Mouse (Mus musculus) CH12.LX (cell line): ENCODE measurements around the gene Nrd1. TPM values are rescaled to one million over a fixed set of nuclear protein-coding genes. Genes with fewer than 3 reads are reported as not detected.

Source experiments
- DNase-seq: peaks from one replicate; pipeline ENCODE4 v3.0.0-alpha.2; 2013; ENCODE audit errors: extremely low read depth
- H3K27ac ChIP-seq: 2 replicates; pipeline ENCODE4 v1.5.1; 2012; ENCODE audit warnings: low read depth, mild to moderate bottlenecking, control low read depth, moderate library complexity; ENCODE audit not compliant: insufficient read depth
- H3K27me3 ChIP-seq: replicated peaks from 2 replicates; pipeline ENCODE3; 2012; ENCODE audit warnings: inconsistent platforms
- H3K36me3 ChIP-seq, 2 experiments: replicated peaks in 1 of 2; 2 replicates each; pipeline versions ENCODE3 to v1.6.1; 2012; ENCODE audit warnings: inconsistent platforms in 1 of 2, low read length in 1 of 2, mild to moderate bottlenecking in 1 of 2, mixed read lengths in 1 of 2, moderate library complexity in 1 of 2; ENCODE audit not compliant: control insufficient read depth in 1 of 2, insufficient read depth in 1 of 2
- H3K4me1 ChIP-seq, 2 experiments: 2 replicates each; pipeline ENCODE4 v1.6.1; 2012; ENCODE audit warnings: inconsistent platforms in 1 of 2, moderate library complexity in 1 of 2; ENCODE audit not compliant: insufficient read depth in 2 of 2, control insufficient read depth in 1 of 2
- H3K4me2 ChIP-seq: 2 replicates; pipeline ENCODE4 v1.6.1; 2012; ENCODE audit warnings: low read depth, mild to moderate bottlenecking, control low read depth; ENCODE audit not compliant: poor library complexity, insufficient read depth, severe bottlenecking
- H3K4me3 ChIP-seq, 3 experiments: fragments of 150-350 bp in 1 of 3; sonication (generic) in 1 of 3; replicated peaks in 1 of 3; 2 replicates each; pipeline versions ENCODE3 to v1.5.1; 2011 to 2012; ENCODE audit warnings: low read depth in 2 of 3, low read length in 2 of 3, mild to moderate bottlenecking in 2 of 3, moderate library complexity in 2 of 3, control low read depth in 1 of 3, improper control_type of control experiment in 1 of 3, inconsistent platforms in 1 of 3, mixed read lengths in 1 of 3; ENCODE audit not compliant: poor library complexity in 1 of 3
- H3K79me2 ChIP-seq: replicated peaks from 2 replicates; pipeline ENCODE4 v1.6.1; 2012; ENCODE audit warnings: mild to moderate bottlenecking, moderate library complexity; ENCODE audit not compliant: control insufficient read depth, poor library complexity, insufficient read depth, severe bottlenecking; ENCODE audit errors: extremely low read depth
- H3K9ac ChIP-seq: 2 replicates; pipeline ENCODE4 v1.6.1; 2012; ENCODE audit warnings: low read depth, mild to moderate bottlenecking, control low read depth, moderate library complexity; ENCODE audit not compliant: insufficient read depth
- H3K9me3 ChIP-seq: replicated peaks from 2 replicates; pipeline ENCODE3; 2012; ENCODE audit warnings: low read length, inconsistent platforms, mixed read lengths
- BHLHE40 ChIP-seq: IDR thresholded peaks from 2 replicates; pipeline ENCODE4 v1.6.1; 2011; ENCODE audit warnings: mild to moderate bottlenecking, low read depth, low read length, improper control_type of control experiment
- CHD1 ChIP-seq: IDR thresholded peaks from 2 replicates; pipeline ENCODE4 v1.6.1; 2012; ENCODE audit warnings: low read depth, low read length, improper control_type of control experiment, inconsistent platforms
- CTCF ChIP-seq, 2 experiments: IDR thresholded peaks in 1 of 2; conservative IDR thresholded peaks in 1 of 2; 2 replicates each; pipeline ENCODE4 v1.5.1; 2011 to 2012; ENCODE audit warnings: low read depth in 2 of 2, low read length in 2 of 2, improper control_type of control experiment in 1 of 2, inconsistent platforms in 1 of 2, mild to moderate bottlenecking in 1 of 2, moderate library complexity in 1 of 2
- ETS1 ChIP-seq: conservative IDR thresholded peaks from 2 replicates; pipeline ENCODE4 v1.6.1; 2012; ENCODE audit warnings: low read depth, mild to moderate bottlenecking, inconsistent platforms, low read length, improper control_type of control experiment, moderate library complexity
- GABPA ChIP-seq: IDR thresholded peaks from 2 replicates; pipeline ENCODE4 v1.6.1; 2012; ENCODE audit warnings: low read depth, low read length, improper control_type of control experiment, inconsistent platforms; ENCODE audit not compliant: insufficient replicate concordance
- IRF4 ChIP-seq: IDR thresholded peaks from 2 replicates; pipeline ENCODE4 v1.6.1; 2014; ENCODE audit warnings: low read depth, mild to moderate bottlenecking, inconsistent platforms, low read length, improper control_type of control experiment
- JUN ChIP-seq: IDR thresholded peaks from 2 replicates; pipeline ENCODE4 v1.6.1; 2011; ENCODE audit warnings: low read depth, mild to moderate bottlenecking, low read length, improper control_type of control experiment, moderate library complexity; ENCODE audit not compliant: insufficient read depth
- JUND ChIP-seq: conservative IDR thresholded peaks from 2 replicates; pipeline ENCODE4 v1.6.1; 2011; ENCODE audit warnings: low read depth, low read length, improper control_type of control experiment
- KAT2A ChIP-seq: IDR thresholded peaks from 2 replicates; pipeline ENCODE4 v1.6.1; 2012; ENCODE audit warnings: low read length, improper control_type of control experiment, inconsistent platforms; ENCODE audit not compliant: insufficient replicate concordance
- MAFK ChIP-seq: IDR thresholded peaks from 2 replicates; pipeline ENCODE4 v1.6.1; 2011; ENCODE audit warnings: low read length, improper control_type of control experiment; ENCODE audit not compliant: insufficient replicate concordance
- MAX ChIP-seq: IDR thresholded peaks from 2 replicates; pipeline ENCODE4 v1.6.1; 2011; ENCODE audit warnings: low read length, improper control_type of control experiment
- MAZ ChIP-seq: IDR thresholded peaks from 2 replicates; pipeline ENCODE4 v1.6.1; 2012; ENCODE audit warnings: low read depth, mild to moderate bottlenecking, inconsistent platforms, low read length, improper control_type of control experiment, moderate library complexity
- MEF2A ChIP-seq: IDR thresholded peaks from 2 replicates; pipeline ENCODE4 v1.6.1; 2014; ENCODE audit warnings: low read depth, mild to moderate bottlenecking, inconsistent platforms, low read length, improper control_type of control experiment, borderline replicate concordance
- NRF1 ChIP-seq: IDR thresholded peaks from 2 replicates; pipeline ENCODE4 v1.6.1; 2014; ENCODE audit warnings: low read depth, mild to moderate bottlenecking, inconsistent platforms, low read length, improper control_type of control experiment, moderate library complexity
- POLR2A ChIP-seq: IDR thresholded peaks from 2 replicates; pipeline ENCODE4 v1.6.1; 2011; ENCODE audit warnings: low read depth, mild to moderate bottlenecking, improper control_type of control experiment, low read length
- POLR2AphosphoS2 ChIP-seq: IDR thresholded peaks from 2 replicates; pipeline ENCODE4 v1.6.1; 2011; ENCODE audit warnings: low read depth, low read length, improper control_type of control experiment
- RAD21 ChIP-seq: IDR thresholded peaks from 2 replicates; pipeline ENCODE4 v1.6.1; 2011; ENCODE audit warnings: low read depth, mild to moderate bottlenecking, low read length, improper control_type of control experiment, moderate library complexity
- SIN3A ChIP-seq: IDR thresholded peaks from 2 replicates; pipeline ENCODE4 v1.6.1; 2012; ENCODE audit warnings: low read length, improper control_type of control experiment, inconsistent platforms
- SMC3 ChIP-seq: IDR thresholded peaks from 2 replicates; pipeline ENCODE4 v1.6.1; 2011; ENCODE audit warnings: low read depth, low read length, improper control_type of control experiment
- TBP ChIP-seq: conservative IDR thresholded peaks from 2 replicates; pipeline ENCODE4 v1.6.1; 2011; ENCODE audit warnings: low read depth, low read length, improper control_type of control experiment
- TCF12 ChIP-seq: IDR thresholded peaks from 2 replicates; pipeline ENCODE4 v1.6.1; 2014; ENCODE audit warnings: low read depth, mild to moderate bottlenecking, inconsistent platforms, low read length, improper control_type of control experiment
- UBTF ChIP-seq: IDR thresholded peaks from 2 replicates; pipeline ENCODE4 v1.6.1; 2012; ENCODE audit warnings: low read depth, mild to moderate bottlenecking, inconsistent platforms, low read length, improper control_type of control experiment, moderate library complexity
- USF1 ChIP-seq: IDR thresholded peaks from 2 replicates; pipeline ENCODE4 v1.6.1; 2014; ENCODE audit warnings: low read depth, mild to moderate bottlenecking, inconsistent platforms, low read length, improper control_type of control experiment
- USF2 ChIP-seq: conservative IDR thresholded peaks from 2 replicates; pipeline ENCODE4 v1.6.1; 2011; ENCODE audit warnings: low read depth, low read length, improper control_type of control experiment
- ZKSCAN1 ChIP-seq: IDR thresholded peaks from 2 replicates; pipeline ENCODE4 v1.6.1; 2012; ENCODE audit warnings: low read depth, inconsistent platforms, low read length, improper control_type of control experiment, borderline replicate concordance
- ZMIZ1 ChIP-seq: IDR thresholded peaks from 2 replicates; pipeline ENCODE4 v1.6.1; 2012; ENCODE audit warnings: low read depth, mild to moderate bottlenecking, inconsistent platforms, low read length, improper control_type of control experiment
- dilution Hi-C: fragments of 300-500 bp; cut with MboI; formaldehyde crosslinking; loops from 2 replicates; pipeline ENCODE4 v1.14.3; 2020; ENCODE audit warnings: low sequenced_read_pairs; ENCODE audit not compliant: extremely low pct_unique_long_range_greater_than_20kb, extremely low pct_ligation_motif_present
- in situ Hi-C: fragments of 300-500 bp; cut with MboI; formaldehyde crosslinking; loops from 3 replicates; pipeline ENCODE4 v1.14.3; 2019; ENCODE audit warnings: low sequenced_read_pairs, low pct_ligation_motif_present, low pct_unique_long_range_greater_than_20kb, mixed read lengths
- polyA plus RNA-seq: library from polyadenylated mRNA; unstranded; fragments of >175 nt; gene quantifications from 2 replicates; pipeline ENCODE4 v1.2.1, GENCODE M21; 2012; ENCODE audit warnings: low read depth; ENCODE audit not compliant: insufficient read length
- total RNA-seq, 2 experiments: library from RNA; depleted of rRNA; stranded (reverse); fragments of 300-350 nt in 1 of 2; fragments of >200 nt in 1 of 2; gene quantifications; 2 replicates each; pipeline ENCODE4 v1.2.3; 2012 to 2014

Gene Nrd1
- total and polyA plus RNA-seq, 3 experiments = 37.7 to 147 (median 104) TPM

- peaks cover 24 to 54% of the 10 kb centered on the region in 2 experiments for H3K36me3 ChIP-seq
- no peak overlapping the region for H3K4me3 ChIP-seq
- no peak for TF ChIP-seq JUN
- no peak for TF ChIP-seq MEF2A
- no peak for TF ChIP-seq MAX
- TF ChIP-seq POLR2A = no peak
- no peak for TF ChIP-seq ZKSCAN1
- TF ChIP-seq UBTF = no peak
- no peak for TF ChIP-seq RAD21
- no peak for TF ChIP-seq MAZ
- no peaks in the 10 kb centered on the region for H3K27me3 ChIP-seq
- H3K4me1 ChIP-seq = no peaks in the 10 kb centered on the region
- no peaks in the 10 kb centered on the region for H3K9me3 ChIP-seq
- in situ Hi-C loops = no loop called here
- H3K27ac ChIP-seq = no peak overlapping the region
- dilution Hi-C loops = no loop called here
- no peak for DNase-seq
- H3K9ac ChIP-seq = no peak overlapping the region
- H3K79me2 ChIP-seq = no peaks in the 10 kb centered on the region
- no peak overlapping the region for H3K4me2 ChIP-seq
Measured at GRCm38 (mm10) chr4:109094269-109094668, 93.8 kb downstream of the Nrd1 start.

GRCm38 (mm10) chr4:109098861-109099260 lies 98.4 kb downstream of the Nrd1 start:
- Histone ChIP-seq H3K9ac (no peak overlapping the region), H3K36me3 (peaks cover 22 to 49% of the 10 kb centered on the region in 2 experiments), H3K27ac (no peak overlapping the region), H3K4me1 (peaks cover 4 to 13% of the 10 kb centered on the region in 2 experiments), H3K27me3 (no peaks in the 10 kb centered on the region), H3K9me3 (no peaks in the 10 kb centered on the region), H3K79me2 (peaks cover 8% of the 10 kb centered on the region; the same call in 1 of the 2 replicates), H3K4me2 (no peak overlapping the region), H3K4me3 (no peak overlapping the region)
- no peak for TF ChIP-seq TCF12
- no peak for TF ChIP-seq MAFK
- TF ChIP-seq KAT2A = no peak
- no peak for TF ChIP-seq CHD1
- no peak for TF ChIP-seq SIN3A
- no peak for TF ChIP-seq JUN
- in situ Hi-C loops (no loop called here), dilution Hi-C loops (no loop called here)
- DNase-seq = no peak

GRCm38 (mm10) chr4:109102574-109102973 lies 102.1 kb downstream of the Nrd1 start:
- peaks cover 12 to 48% of the 10 kb centered on the region in 2 experiments for H3K4me1 ChIP-seq
- in situ Hi-C loops (no loop called here), dilution Hi-C loops (no loop called here)
- no peak overlapping the region for H3K27ac ChIP-seq
- peaks cover 7 to 26% of the 10 kb centered on the region in 2 experiments for H3K36me3 ChIP-seq
- H3K79me2 ChIP-seq = peaks cover 19% of the 10 kb centered on the region
- no peak overlapping the region for H3K4me3 ChIP-seq
- H3K9me3 ChIP-seq = no peaks in the 10 kb centered on the region
- no peak overlapping the region for H3K9ac ChIP-seq
- H3K27me3 ChIP-seq = no peaks in the 10 kb centered on the region
- no peak for DNase-seq
- no peak overlapping the region for H3K4me2 ChIP-seq
- TF ChIP-seq TBP (no peak), USF2 (no peak), JUND (no peak), BHLHE40 (no peak), KAT2A (no peak), CTCF (conservative IDR thresholded peaks at IDR 0.05 in 1 of 2, IDR thresholded peaks at IDR 0.05 in 1 of 2; ENCODE audit: low read depth in 2 of 2, low read length in 2 of 2) (no peak), ZMIZ1 (no peak), SMC3 (no peak), POLR2AphosphoS2 (no peak), GABPA (no peak), NRF1 (no peak), JUN (no peak), ETS1 (no peak), SIN3A (no peak), USF1 (no peak), MAFK (no peak), IRF4 (no peak), MAX (no peak)
